Mouse (Mus musculus) bone marrow macrophage, adult 2 months (primary cell): ENCODE data around the gene Gcnt3.

Experiments
- CTCF ChIP-seq: IDR thresholded peaks from 2 replicates; pipeline ENCODE4 v1.5.1; 2012; ENCODE audit warnings: low read depth, mild to moderate bottlenecking, low read length, moderate library complexity
- POLR2A ChIP-seq: IDR thresholded peaks from 2 replicates; pipeline ENCODE4 v1.6.1; 2012; ENCODE audit warnings: mild to moderate bottlenecking, low read depth, low read length, borderline replicate concordance

- TF ChIP-seq CTCF (no peak), POLR2A (no peak)
Measured at GRCm38 (mm10) chr9:69987579-69987978, 50.3 kb downstream of the Gcnt3 start.
